In the genomic region with DNA sequence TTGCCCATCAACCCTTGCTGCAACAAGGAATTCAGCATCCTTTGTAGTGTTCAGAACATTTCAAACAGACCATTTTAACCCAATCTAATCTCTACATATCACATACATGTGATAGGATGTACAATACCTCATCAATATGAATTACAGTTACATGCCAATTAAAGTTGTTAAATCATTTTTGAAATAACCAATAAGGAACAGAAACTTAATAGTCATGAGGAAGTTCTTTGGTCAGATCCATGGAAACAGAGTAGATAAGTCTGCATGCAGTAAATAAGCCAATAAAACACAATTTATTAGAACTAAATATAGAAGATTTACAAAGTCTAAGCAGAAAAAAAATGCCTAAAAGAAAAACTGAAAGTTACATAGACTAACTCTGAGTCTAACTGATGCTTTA, we compare ENCODE assay signal across 21 mouse cellular contexts.
DNase-seq lines count a peak whose midpoint lies in the region; ATAC-seq and TF ChIP-seq lines count a peak whose summit lies in the region.
"Had no signal": no experiment of that assay in that cellular context is flagged by ENCODE, and none has a peak within 500 bp of the region (broad histone marks: within the 10 kb centered on the region; RNA-seq: fewer than 3 reads in every experiment).

No protein-coding gene starts in this region.

- H3K4me2 ChIP-seq in kidney, embryonic 16.5 days (replicated peaks; ENCODE audit: low read depth, low read length): no peak overlapping the region
- H3K4me2 ChIP-seq in forebrain, postnatal 0 days (ENCODE audit: low read depth): no peak overlapping the region

- H3K36me3 ChIP-seq in kidney, embryonic 16.5 days (ENCODE audit: insufficient read depth, low read length): no peaks in the 10 kb centered on the region
- no peaks in the 10 kb centered on the region for H3K36me3 ChIP-seq in forebrain, postnatal 0 days (ENCODE audit: insufficient read depth)
- H3K36me3 ChIP-seq: G1E had no signal

- no peak overlapping the region for H3K27ac ChIP-seq in kidney, embryonic 16.5 days (ENCODE audit: low read length)
- H3K27ac ChIP-seq in forebrain, postnatal 0 days (ENCODE audit: low read depth, low read length): no peak overlapping the region

- no peaks in the 10 kb centered on the region for H3K9me3 ChIP-seq in kidney, embryonic 16.5 days (ENCODE audit: low read length)
- no peaks in the 10 kb centered on the region for H3K9me3 ChIP-seq in forebrain, postnatal 0 days (ENCODE audit: low read length)
- H3K9me3 ChIP-seq: G1E had no signal

- H3K9ac ChIP-seq in kidney, embryonic 16.5 days (replicated peaks; ENCODE audit: low read length): no peak overlapping the region
- no peak overlapping the region for H3K9ac ChIP-seq in forebrain, postnatal 0 days

- no peaks in the 10 kb centered on the region for H3K4me1 ChIP-seq in kidney, embryonic 16.5 days (ENCODE audit: insufficient read depth, low read length)
- H3K4me1 ChIP-seq in forebrain, postnatal 0 days (ENCODE audit: insufficient read depth): no peaks in the 10 kb centered on the region

- no peak for DNase-seq in layer of hippocampus, adult 9-11 months
- DNase-seq in adrenal gland, adult (ENCODE audit: inconsistent age in 2 of 2, low spot score in 1 of 2): no peak
- no peak for DNase-seq in forebrain, postnatal 0 days
- DNase-seq: adrenal gland, adult 8-10 months; adrenal gland, postnatal 10 days; adrenal gland, postnatal 14 days; adrenal gland, postnatal 25 days; B cell, adult 2 months; cerebellum, adult 11 months; cerebellum, adult 11-12 months; cerebellum, adult 18-20 months had no signal

- no peak overlapping the region for H3K4me3 ChIP-seq in kidney, embryonic 16.5 days (ENCODE audit: low read length)
- no peak overlapping the region for H3K4me3 ChIP-seq in forebrain, postnatal 0 days (ENCODE audit: low read depth, low read length)

- no peaks in the 10 kb centered on the region for H3K27me3 ChIP-seq in kidney, embryonic 16.5 days (ENCODE audit: insufficient read depth, low read length)
- H3K27me3 ChIP-seq in forebrain, postnatal 0 days (ENCODE audit: insufficient read depth, low read length): no peaks in the 10 kb centered on the region
- H3K27me3 ChIP-seq: CH12.LX had no signal

- peak; percentile 31; the same call in 1 of the 2 replicates for ATAC-seq in common myeloid progenitor, adult 5-6 weeks (replicated peaks; ENCODE audit: low read depth, poor library complexity, severe bottlenecking)
- ATAC-seq in granulocyte monocyte progenitor cell, adult 5-6 weeks (replicated peaks; ENCODE audit: poor library complexity, severe bottlenecking): peak; percentile 52
- ATAC-seq in megakaryocyte, adult 5-6 weeks (ENCODE audit: poor library complexity, severe bottlenecking): peak; percentile 68
- peak; percentile 7; the same call in 1 of the 2 replicates for ATAC-seq in megakaryocyte progenitor cell, adult 5-6 weeks (replicated peaks; ENCODE audit: poor library complexity)
- ATAC-seq in kidney, embryonic 16.5 days (ENCODE audit: low FRiP score, low TSS enrichment): no peak
- ATAC-seq in forebrain, postnatal 0 days: no peak
- ATAC-seq: activated CD4-positive, CD25-positive, alpha-beta regulatory T cell, adult 4 months; CD4-positive, CD25-positive, alpha-beta regulatory T cell, adult 4 months; Patski had no signal

- no peak for TF ChIP-seq CTCF in forebrain, postnatal 0 days (IDR thresholded peaks at IDR 0.05; ENCODE audit: low read depth)

Comparison
In these comparisons a context has a peak if more than half of its experiments do, and no peak if none do; other contexts are left out.
1. ATAC-seq: peak in common myeloid progenitor, adult 5-6 weeks (single experiment), granulocyte monocyte progenitor cell, adult 5-6 weeks (single experiment), megakaryocyte, adult 5-6 weeks (single experiment) and megakaryocyte progenitor cell, adult 5-6 weeks (single experiment); none in kidney, embryonic 16.5 days (single experiment) and forebrain, postnatal 0 days (single experiment).